Mouse (Mus musculus) stomach, postnatal 0 days (tissue): Measurements from ENCODE around the gene Atp8a2. TPM values are rescaled to one million over a fixed set of nuclear protein-coding genes. Genes with fewer than 3 reads are reported as not detected.

Source experiments
- ATAC-seq: fragments of 200-750 bp; cut with Nextera tagmentation; 2 replicates; pipeline ENCODE4 v1.8.0; 2017; ENCODE audit not compliant: low FRiP score, low TSS enrichment
- DNase-seq: peaks from one replicate; pipeline ENCODE4 v3.0.0-alpha.2; 2016; ENCODE audit warnings: low spot score
- H3K27ac ChIP-seq: fragments of 300-500 bp; sonication (generic); replicated peaks from 2 replicates; pipeline ENCODE4 v1.5.1; 2014; ENCODE audit warnings: mild to moderate bottlenecking, control low read depth
- H3K27me3 ChIP-seq: fragments of 300-500 bp; sonication (generic); 2 replicates; pipeline ENCODE4 v1.6.1; 2014; ENCODE audit warnings: low read length; ENCODE audit not compliant: control insufficient read depth, insufficient read depth
- H3K36me3 ChIP-seq: fragments of 300-500 bp; sonication (generic); 2 replicates; pipeline ENCODE4 v1.6.1; 2014; ENCODE audit warnings: low read length, mixed read lengths; ENCODE audit not compliant: control insufficient read depth, insufficient read depth
- H3K4me1 ChIP-seq: fragments of 300-500 bp; sonication (generic); replicated peaks from 2 replicates; pipeline ENCODE4 v1.6.1; 2014; ENCODE audit warnings: antibody characterized with exemption; ENCODE audit not compliant: control insufficient read depth, insufficient read depth
- H3K4me2 ChIP-seq: fragments of 300-500 bp; sonication (generic); replicated peaks from 2 replicates; pipeline ENCODE4 v1.6.1; 2014; ENCODE audit warnings: low read depth, mild to moderate bottlenecking, control low read depth, moderate library complexity
- H3K4me3 ChIP-seq: fragments of 300-500 bp; sonication (generic); 2 replicates; pipeline ENCODE4 v1.5.1; 2014; ENCODE audit warnings: low read depth, low read length, control low read depth
- H3K9ac ChIP-seq: fragments of 300-500 bp; sonication (generic); 2 replicates; pipeline ENCODE4 v1.6.1; 2014; ENCODE audit warnings: mild to moderate bottlenecking, low read length, control low read depth, mixed read lengths
- H3K9me3 ChIP-seq: fragments of 300-500 bp; sonication (generic); 2 replicates; pipeline ENCODE4 v1.6.1; 2016; ENCODE audit warnings: low read length; ENCODE audit not compliant: control insufficient read depth
- CTCF ChIP-seq: IDR thresholded peaks from 2 replicates; pipeline ENCODE4 v1.5.1; 2016; ENCODE audit warnings: antibody characterized with exemption, low read depth, mild to moderate bottlenecking, moderate library complexity
- EP300 ChIP-seq: optimal IDR thresholded peaks from 2 replicates; pipeline ENCODE3; 2016; ENCODE audit warnings: antibody characterized with exemption
- WGBS: fragments of 180-500 bp; shearing (Covaris S2); extraction: QIAGEN DNeasy Blood & Tissue Kit; methylation state at CpG from one replicate; pipeline ENCODE4 v1.1.7; 2014; 5-methylcytosine and 5-hydroxymethylcytosine counted together
- polyA plus RNA-seq: library from polyadenylated mRNA; unstranded; fragments of >200 nt; fragmentation: Nextera tagmentation; extraction: Ambion mirVana; gene quantifications from 2 replicates; pipeline ENCODE4 v1.2.1, GENCODE M21; 2015

The Atp8a2 gene
- polyA plus RNA-seq, 1 experiment from 2014 or later, result 6.3 TPM

DNA sequence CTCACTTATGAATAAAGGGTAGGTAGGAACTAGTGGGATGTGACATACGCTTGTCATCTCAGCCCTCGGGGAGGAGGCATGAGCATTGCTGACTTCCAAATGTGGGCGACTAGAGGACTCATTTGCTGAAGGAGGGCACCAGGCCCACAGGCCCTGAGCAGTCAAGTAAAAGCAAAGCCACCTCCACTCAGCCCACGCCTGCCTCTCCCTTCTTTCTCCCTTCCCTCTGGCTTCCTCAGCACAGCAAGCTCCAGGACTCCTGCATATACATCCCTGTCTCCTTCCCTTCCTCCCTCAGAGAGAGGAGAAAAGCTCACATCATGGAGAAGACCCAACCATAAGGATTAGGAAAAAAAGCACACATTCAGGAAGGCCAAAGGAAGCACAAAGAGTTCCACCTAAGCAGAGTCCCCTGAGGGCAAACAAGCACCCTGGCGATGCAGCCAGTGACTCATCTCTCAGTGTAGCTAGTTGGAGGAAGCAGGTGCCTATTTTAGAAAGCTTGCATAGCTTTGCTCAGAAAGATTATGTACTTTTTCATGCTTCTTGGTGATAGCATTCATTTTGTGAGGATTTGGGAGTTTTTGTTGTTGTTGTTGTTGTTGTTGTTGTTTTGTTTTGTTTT lies 8.7 kb downstream of the Atp8a2 start:
- H3K4me2 ChIP-seq, result no peak overlapping the region

GRCm38 (mm10) chr14:60181306-60181705 lies 15.7 kb downstream of the Atp8a2 start:
- no peak overlapping the region for H3K27ac ChIP-seq
- WGBS, result 98% methylated on average over 2 of the region's 2 CpGs
- H3K27me3 ChIP-seq, result no peaks in the 10 kb centered on the region
- peak; percentile 33; the same call in 1 of the 2 replicates for TF ChIP-seq CTCF
- TF ChIP-seq EP300, result no peak
- ATAC-seq, result no peak
- H3K36me3 ChIP-seq, result no peaks in the 10 kb centered on the region
- no peaks in the 10 kb centered on the region for H3K9me3 ChIP-seq
- H3K9ac ChIP-seq, result no peak overlapping the region
- no peak overlapping the region for H3K4me2 ChIP-seq
- DNase-seq, result no peak
- H3K4me1 ChIP-seq, result no peaks in the 10 kb centered on the region
- no peak overlapping the region for H3K4me3 ChIP-seq

More for the DNA sequence above, 8.7 kb downstream of the Atp8a2 start:
- WGBS, result 79% methylated on average over 5 of the region's 5 CpGs
- Histone ChIP-seq H3K27ac (peak overlapping the region; percentile 75), H3K27me3 (no peaks in the 10 kb centered on the region), H3K9me3 (no peaks in the 10 kb centered on the region), H3K36me3 (no peaks in the 10 kb centered on the region), H3K4me1 (no peaks in the 10 kb centered on the region), H3K9ac (no peak overlapping the region), H3K4me3 (no peak overlapping the region)
- peak; percentile 57 for DNase-seq
- peak; percentile 79 for ATAC-seq
- TF ChIP-seq CTCF (no peak), EP300 (no peak)

- DNase-seq, result peak; percentile 81
- 33% methylated on average over 2 of the region's 2 CpGs for WGBS
- Histone ChIP-seq H3K4me2 (no peak overlapping the region; the same call in 1 of the 2 replicates), H3K36me3 (no peaks in the 10 kb centered on the region), H3K9ac (no peak overlapping the region), H3K27ac (peak overlapping the region; percentile 63; the same call in 1 of the 2 replicates), H3K4me1 (no peaks in the 10 kb centered on the region), H3K4me3 (no peak overlapping the region; the same call in 1 of the 2 replicates), H3K27me3 (no peaks in the 10 kb centered on the region), H3K9me3 (no peaks in the 10 kb centered on the region)
- ATAC-seq, result peak; percentile 95
- TF ChIP-seq EP300 (no peak), CTCF (no peak)
These were observed 18.4 kb downstream of the Atp8a2 start for GRCm38 (mm10) chr14:60178571-60178955.

DNA sequence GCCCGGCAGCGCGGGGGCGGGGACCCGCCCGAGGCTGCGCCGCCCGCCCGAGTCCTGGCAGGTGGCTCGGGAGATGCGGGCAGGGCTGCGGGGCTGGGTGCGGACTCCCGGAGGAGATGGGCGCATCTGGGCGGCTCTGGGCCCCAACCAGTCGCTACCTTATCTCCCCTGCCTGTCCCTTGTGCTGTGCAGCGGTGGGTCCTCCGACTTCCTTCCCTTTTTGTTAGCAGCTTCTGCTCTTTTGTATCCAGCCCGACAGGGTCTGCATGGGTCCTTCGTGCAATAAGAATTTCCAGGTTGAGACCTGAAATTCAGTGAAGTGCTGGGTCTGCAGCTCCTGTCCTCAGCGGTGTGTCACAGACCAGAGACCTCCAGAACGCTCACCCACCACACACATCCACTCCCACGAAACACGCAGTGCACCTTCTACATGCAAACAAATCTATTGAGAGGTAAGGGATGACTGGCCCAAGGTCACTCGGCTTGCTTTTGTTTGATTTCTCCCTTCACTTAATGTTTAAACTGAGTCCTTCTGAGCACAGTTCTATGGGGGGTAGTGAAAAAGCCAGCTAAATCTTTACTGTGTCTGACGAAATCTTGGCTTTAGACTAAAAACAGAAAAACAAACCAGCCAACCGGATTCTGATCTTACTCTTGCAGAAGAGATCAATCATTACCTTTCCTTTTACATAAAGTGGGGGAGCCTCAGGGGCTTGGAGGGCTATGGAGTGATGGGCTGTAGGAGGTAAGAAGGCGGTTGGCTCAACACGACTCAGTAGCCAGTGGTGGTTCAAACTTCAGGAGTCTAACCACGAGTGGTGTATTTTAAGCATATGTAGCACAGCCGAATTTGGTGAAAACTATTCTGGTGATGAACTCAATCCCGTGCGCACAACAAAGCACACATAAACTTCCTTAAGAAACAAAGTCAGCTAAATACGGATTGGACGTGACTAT lies 19.1 kb downstream of the Atp8a2 start:
- no peaks in the 10 kb centered on the region for H3K36me3 ChIP-seq
- 25% methylated on average over 26 of the region's 37 CpGs for WGBS
- H3K9ac ChIP-seq, result peak overlapping the region; percentile 69
- peak; percentile 8; the same call in 1 of the 2 replicates for ATAC-seq
- H3K4me2 ChIP-seq, result peak overlapping the region; percentile 96
- DNase-seq, result no peak
- H3K9me3 ChIP-seq, result no peaks in the 10 kb centered on the region
- TF ChIP-seq CTCF (no peak), EP300 (no peak)
- peak overlapping the region; percentile 91 for H3K27ac ChIP-seq
- peak overlapping the region; percentile 71 for H3K4me3 ChIP-seq
- H3K27me3 ChIP-seq, result no peaks in the 10 kb centered on the region
- H3K4me1 ChIP-seq, result no peaks in the 10 kb centered on the region

GRCm38 (mm10) chr14:60176891-60177613 lies 19.9 kb downstream of the Atp8a2 start:
- DNase-seq (peak; percentile 83), ATAC-seq (peak; percentile 55)
- H3K36me3 ChIP-seq, result no peaks in the 10 kb centered on the region
- peak overlapping the region; percentile 91 for H3K27ac ChIP-seq
- WGBS, result 1% methylated on average over 40 of the region's 84 CpGs
- peak overlapping the region; percentile 69 for H3K9ac ChIP-seq
- peak overlapping the region; percentile 71 for H3K4me3 ChIP-seq
- peak overlapping the region; percentile 96 for H3K4me2 ChIP-seq
- no peaks in the 10 kb centered on the region for H3K4me1 ChIP-seq
- no peak for TF ChIP-seq CTCF
- TF ChIP-seq EP300, result no peak
- H3K9me3 ChIP-seq, result no peaks in the 10 kb centered on the region
- H3K27me3 ChIP-seq, result no peaks in the 10 kb centered on the region
